Mouse (Mus musculus) CH12.LX (cell line): ENCODE results near the gene Gzmd. TPM values are rescaled to one million over a fixed set of nuclear protein-coding genes. Genes with fewer than 3 reads are reported as not detected.

Experiments used
- DNase-seq: peaks from one replicate; pipeline ENCODE4 v3.0.0-alpha.2; 2013; ENCODE audit errors: extremely low read depth
- H3K27ac ChIP-seq: 2 replicates; pipeline ENCODE4 v1.5.1; 2012; ENCODE audit warnings: low read depth, mild to moderate bottlenecking, control low read depth, moderate library complexity; ENCODE audit not compliant: insufficient read depth
- H3K27me3 ChIP-seq: replicated peaks from 2 replicates; pipeline ENCODE3; 2012; ENCODE audit warnings: inconsistent platforms
- H3K36me3 ChIP-seq, 2 experiments: replicated peaks in 1 of 2; 2 replicates each; pipeline versions ENCODE3 to v1.6.1; 2012; ENCODE audit warnings: inconsistent platforms in 1 of 2, low read length in 1 of 2, mild to moderate bottlenecking in 1 of 2, mixed read lengths in 1 of 2, moderate library complexity in 1 of 2; ENCODE audit not compliant: control insufficient read depth in 1 of 2, insufficient read depth in 1 of 2
- H3K4me1 ChIP-seq, 2 experiments: 2 replicates each; pipeline ENCODE4 v1.6.1; 2012; ENCODE audit warnings: inconsistent platforms in 1 of 2, moderate library complexity in 1 of 2; ENCODE audit not compliant: insufficient read depth in 2 of 2, control insufficient read depth in 1 of 2
- H3K4me2 ChIP-seq: 2 replicates; pipeline ENCODE4 v1.6.1; 2012; ENCODE audit warnings: low read depth, mild to moderate bottlenecking, control low read depth; ENCODE audit not compliant: poor library complexity, insufficient read depth, severe bottlenecking
- H3K4me3 ChIP-seq, 3 experiments: fragments of 150-350 bp in 1 of 3; sonication (generic) in 1 of 3; replicated peaks in 1 of 3; 2 replicates each; pipeline versions ENCODE3 to v1.5.1; 2011 to 2012; ENCODE audit warnings: low read depth in 2 of 3, low read length in 2 of 3, mild to moderate bottlenecking in 2 of 3, moderate library complexity in 2 of 3, control low read depth in 1 of 3, improper control_type of control experiment in 1 of 3, inconsistent platforms in 1 of 3, mixed read lengths in 1 of 3; ENCODE audit not compliant: poor library complexity in 1 of 3
- H3K79me2 ChIP-seq: replicated peaks from 2 replicates; pipeline ENCODE4 v1.6.1; 2012; ENCODE audit warnings: mild to moderate bottlenecking, moderate library complexity; ENCODE audit not compliant: control insufficient read depth, poor library complexity, insufficient read depth, severe bottlenecking; ENCODE audit errors: extremely low read depth
- H3K9ac ChIP-seq: 2 replicates; pipeline ENCODE4 v1.6.1; 2012; ENCODE audit warnings: low read depth, mild to moderate bottlenecking, control low read depth, moderate library complexity; ENCODE audit not compliant: insufficient read depth
- H3K9me3 ChIP-seq: replicated peaks from 2 replicates; pipeline ENCODE3; 2012; ENCODE audit warnings: low read length, inconsistent platforms, mixed read lengths
- CHD1 ChIP-seq: IDR thresholded peaks from 2 replicates; pipeline ENCODE4 v1.6.1; 2012; ENCODE audit warnings: low read depth, low read length, improper control_type of control experiment, inconsistent platforms
- CTCF ChIP-seq, 2 experiments: IDR thresholded peaks in 1 of 2; conservative IDR thresholded peaks in 1 of 2; 2 replicates each; pipeline ENCODE4 v1.5.1; 2011 to 2012; ENCODE audit warnings: low read depth in 2 of 2, low read length in 2 of 2, improper control_type of control experiment in 1 of 2, inconsistent platforms in 1 of 2, mild to moderate bottlenecking in 1 of 2, moderate library complexity in 1 of 2
- ETS1 ChIP-seq: conservative IDR thresholded peaks from 2 replicates; pipeline ENCODE4 v1.6.1; 2012; ENCODE audit warnings: low read depth, mild to moderate bottlenecking, inconsistent platforms, low read length, improper control_type of control experiment, moderate library complexity
- GABPA ChIP-seq: IDR thresholded peaks from 2 replicates; pipeline ENCODE4 v1.6.1; 2012; ENCODE audit warnings: low read depth, low read length, improper control_type of control experiment, inconsistent platforms; ENCODE audit not compliant: insufficient replicate concordance
- HCFC1 ChIP-seq: IDR thresholded peaks from 2 replicates; pipeline ENCODE4 v1.6.1; 2012; ENCODE audit warnings: low read depth, mild to moderate bottlenecking, inconsistent platforms, low read length, improper control_type of control experiment
- IRF4 ChIP-seq: IDR thresholded peaks from 2 replicates; pipeline ENCODE4 v1.6.1; 2014; ENCODE audit warnings: low read depth, mild to moderate bottlenecking, inconsistent platforms, low read length, improper control_type of control experiment
- JUND ChIP-seq: conservative IDR thresholded peaks from 2 replicates; pipeline ENCODE4 v1.6.1; 2011; ENCODE audit warnings: low read depth, low read length, improper control_type of control experiment
- KAT2A ChIP-seq: IDR thresholded peaks from 2 replicates; pipeline ENCODE4 v1.6.1; 2012; ENCODE audit warnings: low read length, improper control_type of control experiment, inconsistent platforms; ENCODE audit not compliant: insufficient replicate concordance
- MAFK ChIP-seq: IDR thresholded peaks from 2 replicates; pipeline ENCODE4 v1.6.1; 2011; ENCODE audit warnings: low read length, improper control_type of control experiment; ENCODE audit not compliant: insufficient replicate concordance
- MAX ChIP-seq: IDR thresholded peaks from 2 replicates; pipeline ENCODE4 v1.6.1; 2011; ENCODE audit warnings: low read length, improper control_type of control experiment
- MEF2A ChIP-seq: IDR thresholded peaks from 2 replicates; pipeline ENCODE4 v1.6.1; 2014; ENCODE audit warnings: low read depth, mild to moderate bottlenecking, inconsistent platforms, low read length, improper control_type of control experiment, borderline replicate concordance
- PAX5 ChIP-seq: IDR thresholded peaks from 2 replicates; pipeline ENCODE4 v1.6.1; 2012; ENCODE audit warnings: low read length, inconsistent platforms, mixed read lengths
- RAD21 ChIP-seq: IDR thresholded peaks from 2 replicates; pipeline ENCODE4 v1.6.1; 2011; ENCODE audit warnings: low read depth, mild to moderate bottlenecking, low read length, improper control_type of control experiment, moderate library complexity
- RCOR1 ChIP-seq: conservative IDR thresholded peaks from 2 replicates; pipeline ENCODE4 v1.6.1; 2012; ENCODE audit warnings: low read depth, mild to moderate bottlenecking, inconsistent platforms, low read length, improper control_type of control experiment
- SMC3 ChIP-seq: IDR thresholded peaks from 2 replicates; pipeline ENCODE4 v1.6.1; 2011; ENCODE audit warnings: low read depth, low read length, improper control_type of control experiment
- TBP ChIP-seq: conservative IDR thresholded peaks from 2 replicates; pipeline ENCODE4 v1.6.1; 2011; ENCODE audit warnings: low read depth, low read length, improper control_type of control experiment
- UBTF ChIP-seq: IDR thresholded peaks from 2 replicates; pipeline ENCODE4 v1.6.1; 2012; ENCODE audit warnings: low read depth, mild to moderate bottlenecking, inconsistent platforms, low read length, improper control_type of control experiment, moderate library complexity
- USF2 ChIP-seq: conservative IDR thresholded peaks from 2 replicates; pipeline ENCODE4 v1.6.1; 2011; ENCODE audit warnings: low read depth, low read length, improper control_type of control experiment
- ZC3H11A ChIP-seq: IDR thresholded peaks from 2 replicates; pipeline ENCODE4 v1.6.1; 2012; ENCODE audit warnings: low read depth, mild to moderate bottlenecking, inconsistent platforms, low read length, improper control_type of control experiment
- ZKSCAN1 ChIP-seq: IDR thresholded peaks from 2 replicates; pipeline ENCODE4 v1.6.1; 2012; ENCODE audit warnings: low read depth, inconsistent platforms, low read length, improper control_type of control experiment, borderline replicate concordance
- ZMIZ1 ChIP-seq: IDR thresholded peaks from 2 replicates; pipeline ENCODE4 v1.6.1; 2012; ENCODE audit warnings: low read depth, mild to moderate bottlenecking, inconsistent platforms, low read length, improper control_type of control experiment
- ZNF384 ChIP-seq: IDR thresholded peaks from 2 replicates; pipeline ENCODE4 v1.6.1; 2012; ENCODE audit warnings: low read depth, low read length, improper control_type of control experiment, inconsistent platforms
- dilution Hi-C: fragments of 300-500 bp; cut with MboI; formaldehyde crosslinking; loops from 2 replicates; pipeline ENCODE4 v1.14.3; 2020; ENCODE audit warnings: low sequenced_read_pairs; ENCODE audit not compliant: extremely low pct_unique_long_range_greater_than_20kb, extremely low pct_ligation_motif_present
- in situ Hi-C: fragments of 300-500 bp; cut with MboI; formaldehyde crosslinking; loops from 3 replicates; pipeline ENCODE4 v1.14.3; 2019; ENCODE audit warnings: low sequenced_read_pairs, low pct_ligation_motif_present, low pct_unique_long_range_greater_than_20kb, mixed read lengths
- polyA plus RNA-seq: library from polyadenylated mRNA; unstranded; fragments of >175 nt; gene quantifications from 2 replicates; pipeline ENCODE4 v1.2.1, GENCODE M21; 2012; ENCODE audit warnings: low read depth; ENCODE audit not compliant: insufficient read length
- total RNA-seq, 2 experiments: library from RNA; depleted of rRNA; stranded (reverse); fragments of 300-350 nt in 1 of 2; fragments of >200 nt in 1 of 2; gene quantifications; 2 replicates each; pipeline ENCODE4 v1.2.3; 2012 to 2014

Gene Gzmd
- total and polyA plus RNA-seq, 3 experiments, result not detected

DNA sequence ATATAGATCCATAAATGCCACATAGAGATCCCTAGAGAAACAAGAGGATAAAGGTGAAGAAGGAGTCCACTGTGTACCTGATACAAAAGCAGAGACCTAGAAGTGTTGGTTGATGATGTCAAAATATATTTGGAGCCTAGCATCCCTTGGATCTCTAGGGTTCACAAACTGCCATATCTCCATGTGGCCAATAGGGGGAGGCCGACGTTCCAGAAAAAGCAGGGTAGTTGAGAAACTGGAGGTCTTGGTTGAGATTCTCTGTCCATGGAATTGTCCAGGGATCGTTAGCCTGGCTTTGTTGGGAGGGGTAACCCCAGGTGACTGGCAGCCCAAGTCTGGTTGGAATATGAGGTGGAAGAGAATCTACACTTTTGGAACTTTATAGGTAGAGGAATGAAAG, 4.1 kb downstream of the Gzmd start:
- H3K36me3 ChIP-seq, result no peaks in the 10 kb centered on the region
- no peak overlapping the region for H3K4me2 ChIP-seq
- H3K4me1 ChIP-seq, result no peaks in the 10 kb centered on the region
- peaks cover 1% of the 10 kb centered on the region for H3K27me3 ChIP-seq
- dilution Hi-C loops, result no loop called here
- no peak overlapping the region for H3K4me3 ChIP-seq
- DNase-seq, result peak; percentile 21
- H3K27ac ChIP-seq, result no peak overlapping the region
- no peaks in the 10 kb centered on the region for H3K9me3 ChIP-seq
- in situ Hi-C loops, result no loop called here
- TF ChIP-seq CTCF (conservative IDR thresholded peaks at IDR 0.05 in 1 of 2, IDR thresholded peaks at IDR 0.05 in 1 of 2; ENCODE audit: low read depth in 2 of 2, low read length in 2 of 2) (peak; percentile 44 to 58; a peak in 3 of 4 replicates), MEF2A (no peak), ZKSCAN1 (no peak), MAFK (no peak), RAD21 (peak; percentile 23), USF2 (no peak), ZNF384 (no peak)
- H3K9ac ChIP-seq, result no peak overlapping the region
- H3K79me2 ChIP-seq, result no peaks in the 10 kb centered on the region

DNA sequence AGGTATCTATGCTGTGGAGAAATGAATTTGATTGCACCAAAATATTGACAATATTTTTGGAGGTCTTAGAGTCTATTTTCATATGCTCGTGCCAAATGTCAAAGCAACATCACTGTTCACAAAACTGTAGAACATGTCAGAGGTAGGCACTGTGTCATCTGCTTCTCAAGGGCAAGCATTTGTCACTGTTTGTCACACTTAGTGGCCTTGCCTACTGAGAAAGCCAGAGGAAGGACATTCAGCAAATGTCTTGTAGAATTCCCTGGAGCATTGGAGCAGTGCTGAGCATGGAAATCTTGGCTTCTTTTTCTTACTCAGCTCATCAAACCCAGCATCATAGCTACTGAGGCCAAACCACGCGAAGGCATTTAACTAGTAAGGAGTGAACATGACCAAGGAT, 8.9 kb downstream of the Gzmd start:
- dilution Hi-C loops (no loop called here), in situ Hi-C loops (no loop called here)

GRCm38 (mm10) chr14:56120525-56120924, 11.9 kb downstream of the Gzmd start, which contains the start of gene Gzme:
TSS of gene Gzme (minus strand) at chr14:56120625.
- Histone ChIP-seq H3K79me2 (no peaks in the 10 kb centered on the region), H3K36me3 (no peaks in the 10 kb centered on the region)
- DNase-seq, result no peak
- no peak for TF ChIP-seq SMC3
- TF ChIP-seq, all 38 proteins: peak for 0
- dilution Hi-C loops (no loop called here), in situ Hi-C loops (no loop called here)
- H3K4me1 ChIP-seq, result no peaks in the 10 kb centered on the region
- no peaks in the 10 kb centered on the region for H3K27me3 ChIP-seq
- H3K4me3 ChIP-seq, result no peak within 1 kb of the TSS
- no peak within 1 kb of the TSS for H3K4me2 ChIP-seq
- H3K9me3 ChIP-seq, result no peaks in the 10 kb centered on the region
- H3K9ac ChIP-seq, result no peak within 1 kb of the TSS
- H3K27ac ChIP-seq, result no peak within 1 kb of the TSS

More for the DNA sequence above, 8.9 kb downstream of the Gzmd start:
- Histone ChIP-seq H3K36me3 (no peaks in the 10 kb centered on the region), H3K9me3 (no peaks in the 10 kb centered on the region), H3K4me2 (no peak overlapping the region), H3K9ac (no peak overlapping the region), H3K4me1 (no peaks in the 10 kb centered on the region), H3K4me3 (no peak overlapping the region), H3K27ac (no peak overlapping the region), H3K79me2 (no peaks in the 10 kb centered on the region), H3K27me3 (no peaks in the 10 kb centered on the region)
- DNase-seq, result no peak
- TF ChIP-seq GABPA (no peak), ZMIZ1 (no peak), CHD1 (no peak), RAD21 (no peak), PAX5 (no peak), UBTF (no peak), TBP (no peak), USF2 (no peak), RCOR1 (no peak), ZNF384 (no peak), ZC3H11A (no peak), SMC3 (no peak), KAT2A (no peak), ETS1 (no peak), JUND (no peak), ZKSCAN1 (no peak), HCFC1 (no peak), IRF4 (no peak), MAX (no peak)
